Mouse (Mus musculus) kidney, adult 9 months (tissue): Measurements from ENCODE around the gene Krt36.

Experiments
- DNase-seq: peaks from one replicate; pipeline ENCODE4 v3.0.0; 2022

The Krt36 gene

GRCm38 (mm10) chr11:100087861-100088260 lies 17.6 kb downstream of the Krt36 start, which contains the start of gene Krt32:
TSS of gene Krt32 (minus strand) at chr11:100088226.
- DNase-seq: no peak

- DNase-seq: no peak
These were observed 31.6 kb downstream of the Krt36 start for GRCm38 (mm10) chr11:100073873-100074272.

- DNase-seq: no peak
These were observed 38.0 kb downstream of the Krt36 start for GRCm38 (mm10) chr11:100067293-100068036.

GRCm38 (mm10) chr11:100066236-100067010 lies 39.0 kb downstream of the Krt36 start:
- DNase-seq: no peak

GRCm38 (mm10) chr11:100058875-100059274 lies 46.6 kb downstream of the Krt36 start:
- peak; percentile 5 for DNase-seq

- no peak for DNase-seq
These were observed 49.5 kb downstream of the Krt36 start for GRCm38 (mm10) chr11:100055686-100056655.
